Mouse (Mus musculus): Measurements from ENCODE around the gene Pakap.

DNA sequence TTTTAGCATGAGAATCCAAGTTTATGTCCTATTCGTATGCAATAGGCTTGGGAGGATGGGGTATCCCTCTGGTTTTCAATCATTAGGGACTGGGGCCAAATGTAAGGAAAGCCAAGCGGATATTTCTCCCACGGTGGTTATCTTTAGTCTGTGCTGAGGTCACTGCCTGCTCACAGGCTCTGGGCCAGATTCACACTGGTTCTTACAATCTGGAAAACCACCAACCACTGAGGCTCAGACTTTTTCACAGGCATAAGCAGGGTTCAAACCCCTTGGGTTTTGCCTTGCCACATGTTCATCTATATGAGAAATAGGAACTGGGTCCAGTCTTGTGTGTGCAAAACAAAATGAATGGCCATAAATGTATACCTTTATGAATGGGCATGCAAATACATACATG, 43.5 kb upstream of the Pakap start:
- no peak for TF ChIP-seq GATA1 (IDR thresholded peaks at IDR 0.05; ENCODE audit: low read length)
- TF ChIP-seq TAL1 (IDR thresholded peaks at IDR 0.05; ENCODE audit: low read length) = no peak

Measured in erythroblast, embryonic 14.5 days (primary cell).